Mouse (Mus musculus): ENCODE measurements around the gene Ifi206.
"Not testable (repeated sequence)": the region's sequence is repeated elsewhere in the genome, so short reads cannot be mapped to it uniquely, and the experiment has no call there.

The Ifi206 gene

GRCm38 (mm10) chr1:173490812-173491480, at the start of gene Ifi206:
Gene Ifi206 (minus strand): TSS chr1:173491041.
- in situ Hi-C loops (cut with MseI, MboI): not testable (repeated sequence)

DNA sequence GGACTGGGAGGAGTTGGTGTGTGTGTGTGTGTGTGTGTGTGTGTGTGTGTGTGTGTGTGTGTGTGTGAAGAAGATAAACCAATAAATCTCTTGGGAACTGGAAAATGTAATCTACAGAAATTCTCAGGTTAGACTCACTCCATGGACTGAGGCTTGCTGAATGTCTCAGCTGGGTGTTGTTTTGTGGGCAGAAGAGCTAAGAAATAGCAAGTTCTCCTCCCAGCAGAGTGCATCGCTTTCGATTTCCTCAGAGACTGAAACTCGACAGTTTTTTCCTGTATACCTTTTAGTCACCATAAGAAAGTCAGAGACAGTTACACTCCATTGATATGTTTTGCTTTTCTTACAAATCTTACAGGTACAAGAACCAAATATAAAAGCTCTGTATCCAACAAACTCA, 45.0 kb upstream of the Ifi206 start, which contains the start of gene Ifi214:
Ifi214 (minus strand) TSS at position 167 of the 400 bp plus-strand sequence.
- in situ Hi-C loops (cut with MseI, MboI): not testable (repeated sequence)

GRCm38 (mm10) chr1:173521452-173521851, 30.6 kb upstream of the Ifi206 start:
- in situ Hi-C loops (cut with MseI, MboI): no loop called here

- in situ Hi-C loops (cut with MseI, MboI): not testable (repeated sequence)
Observed at GRCm38 (mm10) chr1:173510595-173510994, 19.8 kb upstream of the Ifi206 start.

- in situ Hi-C loops (cut with MseI, MboI): not testable (repeated sequence)
Observed at GRCm38 (mm10) chr1:173491483-173491882, 642 bp upstream of the Ifi206 start.

GRCm38 (mm10) chr1:173481182-173481574, 9.7 kb downstream of the Ifi206 start:
- in situ Hi-C loops (cut with MseI, MboI): not testable (repeated sequence)

DNA sequence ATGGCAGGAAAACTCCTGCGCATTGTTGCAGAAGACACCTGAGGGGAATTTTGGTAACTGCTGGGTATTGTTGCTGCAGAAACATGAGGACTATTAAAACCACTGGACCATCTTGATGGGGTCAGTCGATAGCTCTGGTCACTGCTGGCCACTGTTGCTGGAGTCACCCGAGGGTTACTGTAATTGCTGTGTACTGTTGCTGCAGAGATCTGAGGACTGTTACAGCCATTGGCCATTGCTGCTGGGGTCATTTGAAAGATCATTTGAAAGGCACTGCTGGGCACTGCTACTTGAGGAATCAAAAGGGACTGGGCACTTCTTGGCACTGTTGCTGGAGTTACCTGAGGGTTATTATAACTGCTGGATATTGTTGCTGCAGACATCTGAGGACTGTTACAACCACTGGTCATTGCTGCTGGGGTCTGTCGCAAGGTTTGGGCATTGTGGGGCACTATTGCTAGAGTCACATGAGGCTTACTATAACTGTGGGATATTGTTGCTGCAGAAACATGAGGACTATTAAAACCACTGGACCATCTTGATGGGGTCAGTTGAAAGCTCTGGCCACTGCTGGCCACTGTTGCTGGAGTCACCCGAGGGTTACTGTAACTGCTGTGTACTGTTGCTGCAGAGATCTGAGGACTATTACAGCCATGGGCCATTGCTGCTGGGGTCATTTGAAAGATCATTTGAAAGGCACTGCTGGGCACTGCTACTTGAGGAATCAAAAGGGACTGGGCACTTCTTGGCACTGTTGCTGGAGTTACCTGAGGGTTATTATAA, 10.3 kb downstream of the Ifi206 start:
- in situ Hi-C loops (cut with MseI, MboI): not testable (repeated sequence)

- in situ Hi-C loops (cut with MseI, MboI): loop anchor here (10.0 to 25.0 kb wide), 5 partner anchors 648 to 1106 kb away; partner anchors contain the start of genes Olfr220 (in 1 of the 2) and Olfr231 (in 1 of the 2)
Observed at GRCm38 (mm10) chr1:173456761-173457160, 34.1 kb downstream of the Ifi206 start.

DNA sequence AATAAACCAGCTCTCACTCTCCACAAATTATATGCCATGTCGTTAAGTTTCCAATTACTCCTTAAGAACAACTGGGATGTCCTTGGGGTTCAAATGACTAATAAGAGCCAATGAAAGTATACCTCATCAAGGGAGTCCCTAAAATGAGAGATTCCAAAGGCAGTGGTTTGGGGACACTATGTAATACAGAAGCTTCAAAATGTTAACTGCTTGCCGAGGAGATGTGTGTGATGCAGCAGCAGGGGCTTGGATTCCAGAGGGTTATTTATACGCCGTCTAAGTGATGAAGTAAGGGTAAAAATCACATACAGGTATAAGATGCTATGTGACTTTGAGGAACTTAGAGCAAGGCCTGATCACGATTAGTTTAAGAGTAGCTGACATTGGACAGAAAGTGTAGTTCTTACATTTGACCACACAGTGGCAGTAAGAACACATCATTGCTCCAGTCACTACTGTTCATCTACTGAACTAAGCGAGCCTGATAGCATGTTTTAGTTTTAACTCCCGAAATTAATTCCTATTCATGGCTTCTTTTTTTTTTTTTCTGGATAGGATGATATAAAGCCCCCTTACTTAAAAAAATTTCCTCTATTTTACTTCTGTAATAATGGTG, 34.6 kb downstream of the Ifi206 start:
- in situ Hi-C loops (cut with MseI, MboI): loop anchor here (10.0 to 25.0 kb wide), 5 partner anchors 649 to 1106 kb away; partner anchors contain the start of genes Olfr220 (in 1 of the 2) and Olfr231 (in 1 of the 2)

DNA sequence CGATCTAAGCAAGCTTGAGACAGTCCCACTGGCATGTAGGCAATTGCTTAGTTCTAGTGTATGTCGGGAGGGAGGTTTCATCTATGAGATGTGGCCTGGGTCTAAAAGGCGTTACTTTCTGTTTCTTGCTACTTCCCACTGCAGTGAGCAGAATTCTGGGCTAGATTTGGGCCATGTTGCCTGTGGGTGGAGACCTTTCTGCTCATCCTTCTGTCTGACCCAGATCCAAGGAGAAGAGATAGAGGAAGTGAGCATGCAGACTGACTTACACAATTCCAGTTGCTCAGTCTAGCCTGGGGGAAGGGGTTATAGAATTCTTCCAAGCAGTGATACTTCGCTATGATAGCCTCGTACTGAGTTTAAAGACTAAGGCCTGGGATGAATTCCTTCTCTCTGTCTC, 39.2 kb downstream of the Ifi206 start:
- in situ Hi-C loops (cut with MseI, MboI): loop anchor here (10.0 to 25.0 kb wide), 5 partner anchors 653 to 1111 kb away; partner anchors contain the start of genes Olfr220 (in 1 of the 2) and Olfr231 (in 1 of the 2)

DNA sequence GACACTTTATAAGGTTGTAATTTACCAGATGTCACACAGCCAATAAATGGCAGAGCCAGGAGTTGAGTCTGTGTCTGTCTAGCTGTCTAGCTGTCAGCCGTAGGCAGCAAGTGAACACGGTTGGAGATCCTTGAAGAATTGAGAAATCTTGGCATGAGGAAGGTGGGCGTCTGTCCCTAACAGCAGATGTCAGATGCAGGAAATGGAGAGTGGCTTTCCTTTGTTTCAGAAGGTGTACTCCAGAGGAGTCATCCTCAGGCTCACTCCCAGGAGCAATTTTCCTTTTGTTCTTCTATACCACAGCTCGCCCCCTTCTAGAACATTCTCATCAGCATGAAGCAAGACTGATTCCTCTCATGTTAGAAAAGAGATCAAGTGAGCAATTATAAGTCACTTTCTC, 40.2 kb downstream of the Ifi206 start:
- in situ Hi-C loops (cut with MseI, MboI): loop anchor here (10.0 to 25.0 kb wide), 5 partner anchors 654 to 1112 kb away; partner anchors contain the start of genes Olfr220 (in 1 of the 2) and Olfr231 (in 1 of the 2)

- in situ Hi-C loops (cut with MseI, MboI): no loop called here
Observed at GRCm38 (mm10) chr1:173447067-173447466, 43.8 kb downstream of the Ifi206 start.

DNA sequence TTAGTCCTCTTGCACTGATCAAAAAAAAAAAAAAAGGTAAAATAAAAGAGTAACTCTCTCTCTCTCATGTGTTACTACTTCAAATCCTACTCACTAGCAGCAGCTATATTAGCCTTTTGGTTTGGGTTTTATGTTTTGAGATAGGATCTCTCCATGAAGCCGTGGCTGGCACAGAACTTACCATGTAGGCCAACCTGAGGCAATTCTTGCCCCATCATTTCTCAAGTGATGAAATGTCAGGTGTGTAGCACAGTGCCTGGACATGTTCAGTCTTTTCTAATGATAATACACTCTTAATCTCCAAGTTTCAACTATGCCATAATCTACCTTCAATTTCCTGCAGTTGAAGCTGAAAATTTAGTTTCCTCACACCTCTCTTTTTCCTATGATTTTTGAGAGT, 47.8 kb downstream of the Ifi206 start:
- in situ Hi-C loops (cut with MseI, MboI): no loop called here

DNA sequence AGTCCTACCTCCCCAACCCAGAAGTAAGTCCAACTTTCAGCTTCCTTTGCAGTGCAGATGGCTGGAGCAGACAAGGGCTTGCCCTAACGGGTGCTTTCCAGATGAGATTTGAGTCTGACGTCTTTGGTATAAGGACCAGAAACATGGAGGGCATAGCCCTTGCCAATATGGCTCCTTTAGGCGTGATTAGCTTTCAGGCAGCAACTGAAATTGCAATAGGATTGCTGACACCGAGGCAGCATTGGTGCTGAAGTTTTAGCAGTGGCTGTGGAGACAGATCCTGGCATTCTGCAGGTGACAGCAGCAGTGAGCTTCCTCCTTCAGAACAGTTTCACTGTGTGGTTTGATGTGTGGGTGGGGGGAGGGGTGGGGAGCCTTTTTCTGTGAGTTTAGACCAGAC, 49.6 kb downstream of the Ifi206 start:
- in situ Hi-C loops (cut with MseI, MboI): no loop called here

DNA sequence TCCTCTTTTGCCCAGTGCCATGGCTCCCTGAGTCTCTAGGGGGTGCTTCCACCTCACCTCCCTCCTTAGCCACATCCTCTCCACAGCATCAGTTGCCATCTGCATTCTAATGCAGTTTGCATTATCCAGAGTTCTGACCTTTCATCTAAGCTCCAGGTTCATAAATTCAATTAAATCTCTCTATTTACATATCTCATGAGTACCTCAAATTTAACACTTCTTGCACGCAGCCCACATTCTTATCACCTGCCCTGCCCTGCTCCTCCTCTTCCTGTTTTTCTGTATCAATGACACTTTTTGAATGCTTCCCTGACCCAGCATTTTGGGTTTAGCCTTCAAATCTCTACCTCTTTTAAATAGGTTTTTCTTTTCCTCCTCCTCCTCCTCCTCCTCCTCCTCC, 50.2 kb downstream of the Ifi206 start:
- in situ Hi-C loops (cut with MseI, MboI): no loop called here

GRCm38 (mm10) chr1:173437161-173437953, 53.5 kb downstream of the Ifi206 start:
- in situ Hi-C loops (cut with MseI, MboI): no loop called here

DNA sequence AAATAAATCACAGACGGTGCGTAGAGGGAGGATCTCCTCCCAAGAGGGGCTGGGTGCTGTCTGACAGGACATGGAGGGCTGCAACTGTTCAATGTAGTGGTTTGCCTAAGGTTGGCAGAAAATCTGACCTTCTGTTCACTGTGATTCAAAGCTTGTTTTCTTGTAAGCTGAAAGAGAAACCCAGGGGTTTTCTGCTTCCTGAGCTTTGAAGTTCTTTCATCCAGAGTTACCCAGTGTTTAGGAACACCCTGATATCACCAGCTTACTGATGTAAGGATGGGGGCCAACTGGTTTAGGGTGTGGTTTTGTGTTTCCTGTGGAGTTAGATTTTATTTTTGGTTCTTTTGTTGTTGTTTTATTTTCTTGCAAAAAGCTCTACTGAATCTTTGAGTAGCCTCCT, 58.4 kb downstream of the Ifi206 start:
- in situ Hi-C loops (cut with MseI, MboI): no loop called here

GRCm38 (mm10) chr1:173429995-173430699, 60.7 kb downstream of the Ifi206 start:
- in situ Hi-C loops (cut with MseI, MboI): no loop called here

- in situ Hi-C loops (cut with MseI, MboI): no loop called here
Observed at GRCm38 (mm10) chr1:173427385-173427784, 63.5 kb downstream of the Ifi206 start.

GRCm38 (mm10) chr1:173426345-173426744, 64.5 kb downstream of the Ifi206 start:
- in situ Hi-C loops (cut with MseI, MboI): no loop called here

- in situ Hi-C loops (cut with MseI, MboI): no loop called here
Observed at GRCm38 (mm10) chr1:173420374-173420773, 70.5 kb downstream of the Ifi206 start.
